Mouse (Mus musculus) heart, adult 2 months (tissue): ENCODE data around the gene Myh3. TPM values are rescaled to one million over a fixed set of nuclear protein-coding genes. Genes with fewer than 3 reads are reported as not detected.

Experiments used
- DNase-seq, 2 experiments: peaks; one replicate each; pipeline ENCODE4 v3.0.0; 2021
- H3K27ac ChIP-seq: fragments of 200-600 bp; 2 replicates; pipeline ENCODE4 v1.8.1; 2022
- H3K27me3 ChIP-seq: fragments of 200-500 bp; 2 replicates; pipeline ENCODE4 v1.6.1; 2012; ENCODE audit warnings: mild to moderate bottlenecking, low read length, inconsistent platforms, mixed read lengths; ENCODE audit not compliant: control insufficient read depth, insufficient read depth
- H3K36me3 ChIP-seq: fragments of 200-500 bp; 2 replicates; pipeline ENCODE4 v1.6.1; 2012; ENCODE audit warnings: low read length, inconsistent platforms; ENCODE audit not compliant: control insufficient read depth, insufficient read depth
- H3K4me1 ChIP-seq: fragments of 200-500 bp; 2 replicates; pipeline ENCODE4 v1.6.1; 2011; ENCODE audit warnings: low read length; ENCODE audit not compliant: control insufficient read depth, insufficient read depth
- H3K4me3 ChIP-seq: fragments of 200-600 bp; 2 replicates; pipeline ENCODE4 v1.8.1; 2022
- H3K79me2 ChIP-seq: fragments of 200-500 bp; replicated peaks from 2 replicates; pipeline ENCODE4 v1.6.1; 2012; ENCODE audit warnings: mild to moderate bottlenecking, inconsistent platforms, low read length, moderate library complexity, mixed read lengths; ENCODE audit not compliant: control insufficient read depth, insufficient read depth
- H3K9ac ChIP-seq: fragments of 200-500 bp; 2 replicates; pipeline ENCODE4 v1.6.1; 2012; ENCODE audit warnings: low read depth, mild to moderate bottlenecking, control low read depth, inconsistent platforms, low read length, mixed read lengths
- CTCF ChIP-seq: fragments of 200-600 bp; IDR thresholded peaks from 2 replicates; pipeline ENCODE4 v1.8.1; 2022; ENCODE audit warnings: antibody characterized with exemption, mild to moderate bottlenecking, moderate library complexity
- EP300 ChIP-seq: fragments of 200-500 bp; IDR thresholded peaks from 2 replicates; pipeline ENCODE4 v1.6.1; 2011; ENCODE audit warnings: low read depth, low read length, control low read depth; ENCODE audit not compliant: insufficient read depth
- POLR2A ChIP-seq: fragments of 200-500 bp; IDR thresholded peaks from 2 replicates; pipeline ENCODE4 v1.6.1; 2011; ENCODE audit warnings: mild to moderate bottlenecking, low read depth, low read length, control low read depth; ENCODE audit not compliant: insufficient read depth
- WGBS: fragments of 180-500 bp; shearing (Covaris S2); methylation state at CpG from one replicate; pipeline ENCODE4 v1.1.7; 2018; 5-methylcytosine and 5-hydroxymethylcytosine counted together
- intact Hi-C: fragments of 180-260 bp; cut with DNase I; formaldehyde crosslinking; loops from one replicate; pipeline ENCODE4 v1.15.1; 2025
- polyA plus RNA-seq: library from polyadenylated mRNA; depleted of rRNA; stranded (reverse); fragments of >200 nt; gene quantifications from 2 replicates; pipeline ENCODE4 v1.2.3, GENCODE M21; 2012
- total RNA-seq, 2 experiments: library from RNA; stranded (reverse); gene quantifications; 2 replicates each; pipeline ENCODE4 v1.2.3; 2021

The Myh3 gene
- total and polyA plus RNA-seq, 3 experiments: not detected

- Histone ChIP-seq H3K9ac (no peak overlapping the region), H3K27ac (no peak overlapping the region), H3K4me3 (no peak overlapping the region), H3K4me1 (no peaks in the 10 kb centered on the region), H3K36me3 (no peaks in the 10 kb centered on the region), H3K79me2 (no peaks in the 10 kb centered on the region), H3K27me3 (no peaks in the 10 kb centered on the region)
- WGBS: 72% methylated on average over 17 of the region's 17 CpGs
- intact Hi-C loops: no loop called here
- no peak for DNase-seq
- TF ChIP-seq CTCF (no peak), EP300 (no peak), POLR2A (no peak)
These were observed 47.3 kb downstream of the Myh3 start for GRCm38 (mm10) chr11:67125361-67125760.

- no peaks in the 10 kb centered on the region for H3K4me1 ChIP-seq
- no peaks in the 10 kb centered on the region for H3K79me2 ChIP-seq
- WGBS: 73% methylated on average over 2 of the region's 2 CpGs
- intact Hi-C loops: no loop called here
- H3K4me3 ChIP-seq: no peak overlapping the region
- no peak overlapping the region for H3K9ac ChIP-seq
- H3K36me3 ChIP-seq: no peaks in the 10 kb centered on the region
- H3K27ac ChIP-seq: no peak overlapping the region
- TF ChIP-seq CTCF: no peak
- TF ChIP-seq EP300: no peak
- no peak for TF ChIP-seq POLR2A
- H3K27me3 ChIP-seq: no peaks in the 10 kb centered on the region
- DNase-seq: no peak
These were observed 55.4 kb downstream of the Myh3 start for GRCm38 (mm10) chr11:67133526-67133925.

GRCm38 (mm10) chr11:67134654-67135053, 56.6 kb downstream of the Myh3 start:
- no peak overlapping the region for H3K27ac ChIP-seq
- H3K4me1 ChIP-seq: no peaks in the 10 kb centered on the region
- H3K27me3 ChIP-seq: no peaks in the 10 kb centered on the region
- TF ChIP-seq EP300 (no peak), POLR2A (no peak), CTCF (no peak)
- 78% methylated on average over 6 of the region's 6 CpGs for WGBS
- H3K36me3 ChIP-seq: no peaks in the 10 kb centered on the region
- no peaks in the 10 kb centered on the region for H3K79me2 ChIP-seq
- intact Hi-C loops: no loop called here
- no peak for DNase-seq
- H3K9ac ChIP-seq: no peak overlapping the region
- H3K4me3 ChIP-seq: no peak overlapping the region

- intact Hi-C loops: no loop called here
- WGBS: 81% methylated on average over 2 of the region's 2 CpGs
- Histone ChIP-seq H3K9ac (no peak overlapping the region), H3K79me2 (no peaks in the 10 kb centered on the region), H3K27me3 (no peaks in the 10 kb centered on the region), H3K4me3 (no peak overlapping the region), H3K4me1 (no peaks in the 10 kb centered on the region), H3K27ac (no peak overlapping the region), H3K36me3 (no peaks in the 10 kb centered on the region)
- TF ChIP-seq EP300: no peak
- TF ChIP-seq POLR2A: no peak
- no peak for TF ChIP-seq CTCF
- DNase-seq: no peak
These were observed 57.4 kb downstream of the Myh3 start for GRCm38 (mm10) chr11:67135532-67135931.

GRCm38 (mm10) chr11:67139556-67139955, 61.5 kb downstream of the Myh3 start:
- 71% methylated on average over 8 of the region's 8 CpGs for WGBS

GRCm38 (mm10) chr11:67140175-67140574, 62.1 kb downstream of the Myh3 start:
- WGBS: 72% methylated on average over 5 of the region's 5 CpGs
- Histone ChIP-seq H3K4me1 (no peaks in the 10 kb centered on the region), H3K9ac (no peak overlapping the region), H3K27ac (no peak overlapping the region), H3K4me3 (no peak overlapping the region), H3K27me3 (no peaks in the 10 kb centered on the region), H3K36me3 (no peaks in the 10 kb centered on the region), H3K79me2 (no peaks in the 10 kb centered on the region)
- DNase-seq: no peak
- intact Hi-C loops: no loop called here
- TF ChIP-seq EP300: no peak
- TF ChIP-seq CTCF: no peak
- no peak for TF ChIP-seq POLR2A

More at GRCm38 (mm10) chr11:67139556-67139955, 61.5 kb downstream of the Myh3 start:
- H3K27ac ChIP-seq: no peak overlapping the region
- no peaks in the 10 kb centered on the region for H3K36me3 ChIP-seq
- no peaks in the 10 kb centered on the region for H3K27me3 ChIP-seq
- H3K79me2 ChIP-seq: no peaks in the 10 kb centered on the region
- no peak for DNase-seq
- no peaks in the 10 kb centered on the region for H3K4me1 ChIP-seq
- TF ChIP-seq CTCF: no peak
- TF ChIP-seq EP300: no peak
- TF ChIP-seq POLR2A: no peak
- no peak overlapping the region for H3K4me3 ChIP-seq
- intact Hi-C loops: no loop called here
- H3K9ac ChIP-seq: no peak overlapping the region
